Mouse (Mus musculus) frontal cortex, postnatal 10 days (tissue): ENCODE measurements around the gene Hist1h3g.

Experiments used
- DNase-seq, 2 experiments: peaks; one replicate each; pipeline ENCODE4 v3.0.0; 2022; ENCODE audit warnings: low spot score in 2 of 2, mixed read lengths in 1 of 2

Gene Hist1h3g

GRCm38 (mm10) chr13:23515281-23515680, 19.9 kb upstream of the Hist1h3g start:
- no peak for DNase-seq

- DNase-seq: no peak
These were observed 19.2 kb upstream of the Hist1h3g start for GRCm38 (mm10) chr13:23515826-23516620.

- DNase-seq: peak in 1 of 2 experiments; percentile 65
These were observed 18.2 kb upstream of the Hist1h3g start for GRCm38 (mm10) chr13:23516822-23517602.

- DNase-seq: peak; percentile 72 to 85
These were observed 17.5 kb upstream of the Hist1h3g start for GRCm38 (mm10) chr13:23517603-23518294.

GRCm38 (mm10) chr13:23518295-23518603, 17.0 kb upstream of the Hist1h3g start:
- DNase-seq: no peak

- DNase-seq: peak in 1 of 2 experiments; percentile 71
These were observed 16.3 kb upstream of the Hist1h3g start for GRCm38 (mm10) chr13:23518885-23519284.

DNA sequence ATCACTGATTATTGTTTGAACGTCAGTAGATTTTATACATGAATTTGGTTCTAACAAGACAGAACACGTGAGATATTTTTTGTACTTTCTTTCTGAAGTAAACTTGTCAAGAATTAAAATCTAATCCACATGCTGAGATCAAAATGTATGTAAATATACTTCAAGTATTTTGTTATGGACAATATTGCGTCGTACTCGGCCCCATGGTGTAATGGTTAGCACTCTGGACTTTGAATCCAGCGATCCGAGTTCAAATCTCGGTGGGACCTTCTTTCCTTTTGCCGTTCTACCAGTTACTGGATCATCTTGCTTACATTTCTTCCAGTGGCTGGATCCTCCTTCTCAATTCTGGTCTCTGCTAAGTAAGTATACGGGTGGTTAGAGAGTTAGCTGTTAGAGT, 15.8 kb upstream of the Hist1h3g start:
- peak in 1 of 2 experiments; percentile 79 for DNase-seq

- peak in 1 of 2 experiments; percentile 69 for DNase-seq
These were observed 13.5 kb upstream of the Hist1h3g start for GRCm38 (mm10) chr13:23521703-23522102.

DNA sequence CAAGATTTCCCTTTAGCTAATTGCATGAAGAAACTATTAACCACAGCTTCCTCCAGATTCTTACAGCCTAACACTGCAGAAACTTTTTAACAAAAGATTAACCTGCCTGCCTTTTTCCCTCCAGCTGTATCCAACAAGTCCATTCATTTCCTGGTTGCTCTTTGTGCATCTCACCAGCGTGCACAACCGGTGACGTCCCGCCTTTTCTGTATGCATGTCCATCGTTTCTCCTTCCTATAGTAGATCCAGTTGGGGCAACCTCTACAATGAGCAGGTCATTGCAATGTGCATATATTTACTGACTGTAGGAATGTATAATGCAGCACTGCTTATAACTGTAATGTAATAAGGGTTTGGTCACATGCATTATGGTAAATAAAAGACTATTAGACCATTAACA, 11.2 kb upstream of the Hist1h3g start:
- DNase-seq: no peak

DNA sequence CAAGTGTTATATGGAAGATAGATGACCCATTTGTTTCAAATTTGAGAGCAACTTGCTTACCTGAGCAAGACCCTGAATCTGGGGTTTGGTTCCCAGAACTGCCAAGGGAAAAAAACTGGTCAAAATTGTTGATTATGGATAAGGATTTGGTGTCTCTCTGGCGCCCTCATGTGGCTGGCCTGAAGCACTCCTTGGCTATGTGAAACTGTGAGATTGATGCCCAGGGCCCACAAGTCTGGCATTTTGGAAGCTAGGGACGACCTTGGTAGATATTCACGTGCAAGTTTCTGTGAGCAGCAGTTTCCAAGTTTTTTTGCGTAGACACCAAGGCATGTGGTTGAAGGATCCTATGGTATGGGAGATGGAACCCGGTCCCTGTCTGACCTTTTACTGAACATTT, 10.6 kb upstream of the Hist1h3g start:
- peak in 1 of 2 experiments; percentile 65 for DNase-seq

DNA sequence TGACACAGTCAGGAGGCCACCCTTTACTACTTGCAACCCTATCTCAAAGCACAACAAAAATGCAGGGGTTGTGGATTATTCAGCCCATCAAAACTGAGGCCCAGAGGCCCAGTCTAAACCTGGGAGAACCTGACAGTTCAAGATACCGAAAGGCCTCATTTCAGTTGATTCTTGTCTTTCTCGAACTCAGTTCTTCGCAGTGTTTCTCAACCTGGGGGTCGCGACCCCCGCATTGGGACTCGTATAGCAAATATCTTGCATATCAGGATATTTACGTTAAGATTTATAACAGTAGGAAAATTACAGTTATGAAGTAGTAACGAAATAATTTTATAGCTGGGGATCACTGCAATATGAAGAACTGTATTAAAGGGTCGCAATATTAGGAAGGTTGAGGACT, 9.3 kb upstream of the Hist1h3g start:
- DNase-seq: no peak

- peak; percentile 71 to 89 for DNase-seq
These were observed 8.9 kb upstream of the Hist1h3g start for GRCm38 (mm10) chr13:23526312-23526711.

DNA sequence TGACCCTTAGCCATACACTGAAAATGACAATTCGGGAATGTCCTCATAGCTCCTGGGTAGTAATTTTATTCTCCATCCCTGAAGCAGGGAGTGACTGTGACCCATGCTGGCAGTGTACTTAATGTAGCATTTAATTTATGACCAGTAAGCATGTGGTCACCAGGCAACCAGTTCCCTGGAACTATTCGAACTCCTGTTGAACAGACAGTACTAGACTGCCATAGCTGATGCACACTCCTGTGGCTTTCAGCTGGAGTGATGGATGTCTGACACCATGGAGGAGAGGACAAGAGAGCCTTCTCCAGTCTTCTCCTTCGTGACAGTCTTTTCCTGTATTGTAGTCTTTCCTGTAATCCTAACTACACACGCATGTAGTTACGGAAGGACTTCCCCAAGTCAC, 6.2 kb upstream of the Hist1h3g start:
- no peak for DNase-seq

GRCm38 (mm10) chr13:23529480-23530165, 5.6 kb upstream of the Hist1h3g start:
- DNase-seq: no peak

GRCm38 (mm10) chr13:23530181-23530900, 4.9 kb upstream of the Hist1h3g start:
- peak in 1 of 2 experiments; percentile 67 for DNase-seq

GRCm38 (mm10) chr13:23530901-23531875, 4.0 kb upstream of the Hist1h3g start, which contains the start of gene Hist1h4h:
Hist1h4h (plus strand) TSS chr13:23531050.
- peak; percentile 96 to 97 for DNase-seq

DNA sequence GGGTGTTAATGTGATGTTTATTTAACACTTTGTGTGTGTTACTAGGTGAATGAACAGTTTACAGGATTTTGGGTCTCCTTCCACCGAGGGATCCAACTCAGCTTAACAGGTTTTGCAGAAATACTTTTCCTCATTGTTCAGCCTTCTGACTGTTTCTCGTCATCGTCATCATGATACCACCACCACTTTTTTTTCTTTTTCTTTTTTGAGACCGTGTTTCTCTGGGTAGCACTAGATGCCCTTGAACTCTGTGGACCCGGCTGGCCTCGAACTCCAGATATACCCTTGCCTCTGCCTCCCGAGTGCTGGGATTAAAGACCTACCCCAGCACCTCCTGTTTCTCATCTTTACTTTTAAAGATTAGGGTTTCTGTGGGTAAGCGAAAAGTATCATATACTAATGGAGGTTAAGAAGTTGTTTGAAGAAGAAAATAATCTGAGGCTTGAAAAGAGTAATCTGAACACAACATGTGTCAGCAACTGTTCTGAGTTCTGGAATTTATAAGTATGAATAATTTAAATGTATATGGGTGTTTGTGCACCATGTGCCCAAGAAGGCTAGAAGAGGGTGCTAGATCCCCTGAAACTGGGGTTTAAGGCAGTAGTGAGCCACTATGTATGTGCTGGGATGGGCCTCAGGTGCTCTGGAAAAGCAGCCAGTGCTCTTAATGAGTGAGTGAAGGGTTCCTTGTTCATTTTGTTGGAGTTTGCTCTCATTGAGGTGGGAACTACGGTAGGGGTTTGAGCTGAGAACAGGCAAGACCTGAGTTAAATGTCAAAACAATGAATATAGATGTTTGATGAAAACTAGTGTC, 2.8 kb upstream of the Hist1h3g start:
- DNase-seq: no peak

- peak; percentile 61 to 64 for DNase-seq
These were observed 1.5 kb upstream of the Hist1h3g start, which contains the start of gene Hist1h2af for GRCm38 (mm10) chr13:23533560-23534367. Hist1h2af (plus strand) TSS chr13:23533906.
